Comparison of ENCODE assay signal across 7 mouse cellular contexts in the genomic region with DNA sequence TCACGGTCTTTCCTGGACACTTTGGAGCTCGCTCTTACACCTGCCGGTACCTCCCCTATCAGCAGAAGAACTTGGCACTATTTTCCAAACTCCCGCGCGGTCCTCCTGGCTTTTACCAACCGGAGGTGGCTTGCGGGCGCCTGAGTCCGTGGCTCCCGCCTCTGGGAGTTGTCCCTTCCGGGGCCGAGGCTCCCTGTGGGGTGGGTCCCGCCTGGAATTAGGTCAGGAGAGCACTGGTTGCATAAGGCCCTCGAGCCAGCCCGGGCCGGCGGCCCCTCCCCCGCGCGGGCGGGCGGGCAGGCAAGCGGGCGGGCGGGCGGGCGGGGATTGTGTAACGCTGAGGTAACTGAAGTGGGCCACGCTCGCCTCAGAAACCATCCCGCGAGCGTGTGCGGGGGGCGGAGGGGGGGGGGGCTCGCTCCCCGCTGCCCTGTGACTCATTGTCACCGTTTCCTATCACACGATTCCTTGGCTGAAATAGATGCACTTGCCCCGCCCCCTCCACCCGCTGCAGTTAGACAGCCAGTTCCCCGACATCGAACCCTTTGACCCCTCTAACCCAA. TPM values are rescaled to one million over a fixed set of nuclear protein-coding genes. Genes with fewer than 3 reads are reported as not detected.
DNase-seq lines count a peak whose midpoint lies in the region; ATAC-seq and TF ChIP-seq lines count a peak whose summit lies in the region.

No protein-coding gene starts in this region.

- no peaks in the 10 kb centered on the region for H3K27me3 ChIP-seq in kidney, adult 2 months (replicated peaks; ENCODE audit: control insufficient read depth, insufficient read depth, low read length)
- H3K27me3 ChIP-seq in liver, embryonic 12.5 days (replicated peaks): peaks cover 62% of the 10 kb centered on the region
- H3K27me3 ChIP-seq in myocyte (ENCODE audit: control insufficient read depth, insufficient read depth, insufficient read length): no peaks in the 10 kb centered on the region

- peaks cover 4% of the 10 kb centered on the region; the same call in 1 of the 2 replicates for H3K4me1 ChIP-seq in kidney, adult 2 months (ENCODE audit: control insufficient read depth, insufficient read depth, low read length)
- no peaks in the 10 kb centered on the region for H3K4me1 ChIP-seq in liver, embryonic 12.5 days

- no peak for TF ChIP-seq CTCF in kidney, adult 2 months (conservative IDR thresholded peaks at IDR 0.05; ENCODE audit: insufficient read depth, insufficient read length, low read depth, low read length)

- H3ac ChIP-seq in myocyte (ENCODE audit: control insufficient read depth, insufficient read length): no peak overlapping the region

- peak overlapping the region; percentile 73 for H3K4me3 ChIP-seq in kidney, adult 2 months (ENCODE audit: insufficient read depth, low read depth, low read length)
- H3K4me3 ChIP-seq in liver, embryonic 12.5 days: peak overlapping the region; percentile 44
- peak overlapping the region; percentile 28 for H3K4me3 ChIP-seq in myocyte

- ATAC-seq in liver, embryonic 12.5 days: peak; percentile 70

- under 1% methylated on average over 25 of the region's 44 CpGs for WGBS in kidney, adult 2 months
- WGBS in liver, embryonic 12.5 days (ENCODE audit: insufficient replicate concordance): 11% methylated on average over 22 of the region's 44 CpGs

- peak; percentile 51 for DNase-seq in adrenal gland, postnatal 25 days
- peak; percentile 25 for DNase-seq in embryo, embryonic 11 days
- DNase-seq in heart, adult 9 months (ENCODE audit: low spot score in 2 of 2): peak; percentile 44 to 59
- DNase-seq in kidney, adult 2 months: peak; percentile 86
- peak; percentile 62 for DNase-seq in testis, postnatal 10 days (ENCODE audit: low spot score)

- no peak overlapping the region for H3K9ac ChIP-seq in liver, embryonic 12.5 days

- H3K36me3 ChIP-seq in kidney, adult 2 months (ENCODE audit: control insufficient read depth, insufficient read depth, low read length): no peaks in the 10 kb centered on the region
- H3K36me3 ChIP-seq in liver, embryonic 12.5 days: no peaks in the 10 kb centered on the region
- H3K36me3 ChIP-seq in myocyte (ENCODE audit: control insufficient read depth, insufficient read depth): no peaks in the 10 kb centered on the region

- no peaks in the 10 kb centered on the region for H3K9me3 ChIP-seq in liver, embryonic 12.5 days (replicated peaks)

- H3K27ac ChIP-seq in kidney, adult 2 months (ENCODE audit: insufficient read depth, low read depth, low read length): peak overlapping the region; percentile 72
- H3K27ac ChIP-seq in liver, embryonic 12.5 days: no peak overlapping the region

- TF ChIP-seq POLR2A in kidney, adult 2 months (IDR thresholded peaks at IDR 0.05; ENCODE audit: low read depth, low read length): no peak
- TF ChIP-seq POLR2A in myocyte (IDR thresholded peaks at IDR 0.05; ENCODE audit: insufficient read length, low read depth): no peak

- peak overlapping the region; percentile 59 for H3K4me2 ChIP-seq in liver, embryonic 12.5 days
- H3K4me2 ChIP-seq in myocyte (ENCODE audit: low read depth): peak overlapping the region; percentile 67

- H3K79me2 ChIP-seq in myocyte (ENCODE audit: control insufficient read depth, insufficient read depth): no peaks in the 10 kb centered on the region

TF ChIP-seq in myocyte, 11 proteins besides CTCF, POLR2A, EP300 and RAD21:
- TF ChIP-seq USF1 (IDR thresholded peaks at IDR 0.05; ENCODE audit: low read depth): no peak
- no peak for TF ChIP-seq TCF12 (IDR thresholded peaks at IDR 0.05; ENCODE audit: insufficient read depth, poor library complexity, severe bottlenecking)
- TF ChIP-seq E2F4 (IDR thresholded peaks at IDR 0.05; ENCODE audit: insufficient read depth): no peak
- no peak for TF ChIP-seq POLR2AphosphoS2 (IDR thresholded peaks at IDR 0.05; ENCODE audit: insufficient read length, low read depth)

RNA-seq across cellular contexts. Expression of a gene that starts 1.8 kb away (rescaled TPM):
- total RNA-seq in adrenal gland, postnatal 25 days (2021): 4.3 and 7.6 TPM in 2 replicates
- polyA plus RNA-seq in kidney, adult 2 months (2012; rRNA removed): 2.3 and 2.6 TPM in 2 replicates
- 0.66 and 0.72 TPM in 2 replicates for polyA plus RNA-seq in liver, embryonic 12.5 days (2016; fragmentation: Nextera tagmentation; extraction: Ambion mirVana)
- 1.4 TPM for polyA plus RNA-seq in myocyte (2012; fragmentation: generic; extraction: Trizol)

Comparison
In these comparisons a context has a peak if more than half of its experiments do, and no peak if none do; other contexts are left out.
1. DNase-seq: peak in every context shown above with its lines; median percentile 86 in kidney, adult 2 months; 62 in testis, postnatal 10 days; 52 in heart, adult 9 months; 51 in adrenal gland, postnatal 25 days; 25 in embryo, embryonic 11 days.